Mouse (Mus musculus) layer of hippocampus, adult 2 months (tissue): ENCODE measurements around the gene Gm29564. TPM values are rescaled to one million over a fixed set of nuclear protein-coding genes. Genes with fewer than 3 reads are reported as not detected.
"Not testable (repeated sequence)": the region's sequence is repeated elsewhere in the genome, so short reads cannot be mapped to it uniquely, and the experiment has no call there.

Source experiments
- DNase-seq, 2 experiments: peaks; one replicate each; pipeline ENCODE4 v3.0.0; 2022; ENCODE audit warnings: low spot score in 2 of 2
- H3K27ac ChIP-seq: fragments of 200-600 bp; 2 replicates; pipeline ENCODE4 v1.8.1; 2022
- H3K4me3 ChIP-seq: fragments of 200-600 bp; 2 replicates; pipeline ENCODE4 v1.8.1; 2022; ENCODE audit warnings: mild to moderate bottlenecking
- long read RNA-seq, 2 experiments: library from polyadenylated mRNA; stranded (forward); transcript quantifications; one replicate each; pipeline ENCODE4 v2.0.0; 2021; ENCODE audit warnings: borderline mapping rate in 2 of 2
- total RNA-seq, 2 experiments: library from RNA; stranded (reverse); gene quantifications; 2 replicates each; pipeline ENCODE4 v1.2.3; 2021

Gene Gm29564
- not detected for total RNA-seq
- long read RNA-seq, experiment 1, result 0 reads
- long read RNA-seq, experiment 2, result 0 reads

DNA sequence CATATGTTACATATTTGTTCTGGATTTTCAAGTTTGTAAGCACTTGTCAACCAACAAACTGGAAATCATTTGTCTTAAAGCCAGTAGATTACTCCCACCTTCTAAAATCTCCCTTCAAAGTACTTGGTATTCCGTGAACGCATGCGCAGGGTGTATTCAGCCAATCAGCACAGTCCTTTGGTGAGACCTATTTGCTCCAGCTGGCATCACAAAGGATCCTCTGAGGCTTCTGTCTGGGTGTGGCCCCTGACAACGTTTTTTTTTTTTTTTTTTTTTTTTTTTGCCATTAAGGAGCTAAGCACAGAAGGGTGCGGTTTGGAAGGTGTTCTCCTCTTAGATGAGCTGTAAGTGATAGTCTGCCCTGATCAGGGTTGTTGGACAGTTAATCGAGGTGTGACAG, at the start of gene Gm29564:
Gm29564 (plus strand) TSS at position 301 of the 400 bp plus-strand sequence.
- not testable (repeated sequence) for H3K4me3 ChIP-seq, H3K27ac ChIP-seq, DNase-seq

Other genes with a start within 250 kb of the Gm29564 start
- gene Gm20867, start 249.8 kb upstream of the Gm29564 start, total RNA-seq, result not detected